Mouse (Mus musculus) MEL (cell line): ENCODE data around the gene Akap12. TPM values are rescaled to one million over a fixed set of nuclear protein-coding genes. Genes with fewer than 3 reads are reported as not detected.

Source experiments
- DNase-seq: peaks from one replicate; pipeline ENCODE4 v3.0.0; 2011; ENCODE audit warnings: low read depth, low spot score
- H3K27ac ChIP-seq: 2 replicates; pipeline ENCODE4 v1.5.1; 2012; ENCODE audit warnings: low read depth, mild to moderate bottlenecking, control low read depth, low read length, moderate library complexity; ENCODE audit not compliant: control insufficient read depth
- H3K27me3 ChIP-seq, 2 experiments: fragments of 150-350 bp in 1 of 2; sonication (generic) in 1 of 2; 2 replicates each; pipeline ENCODE4 v1.6.1; 2012; ENCODE audit warnings: low read length in 2 of 2, mild to moderate bottlenecking in 2 of 2, improper control_type of control experiment in 1 of 2, moderate library complexity in 1 of 2; ENCODE audit not compliant: insufficient read depth in 2 of 2, control insufficient read depth in 1 of 2
- H3K36me3 ChIP-seq, 2 experiments: 2 replicates each; pipeline ENCODE4 v1.6.1; 2012 to 2014; ENCODE audit warnings: low read length in 2 of 2, improper control_type of control experiment in 1 of 2, inconsistent platforms in 1 of 2, mild to moderate bottlenecking in 1 of 2; ENCODE audit not compliant: insufficient read depth in 2 of 2, control insufficient read depth in 1 of 2
- H3K4me1 ChIP-seq, 2 experiments: fragments of 150-350 bp in 1 of 2; sonication (generic) in 1 of 2; 2 replicates each; pipeline ENCODE4 v1.6.1; 2012; ENCODE audit warnings: low read length in 2 of 2, improper control_type of control experiment in 1 of 2, mild to moderate bottlenecking in 1 of 2; ENCODE audit not compliant: insufficient read depth in 2 of 2, control insufficient read depth in 1 of 2
- H3K4me3 ChIP-seq, 2 experiments: fragments of 150-350 bp in 1 of 2; sonication (generic) in 1 of 2; 2 replicates each; pipeline ENCODE4 v1.5.1; 2012; ENCODE audit warnings: low read depth in 2 of 2, low read length in 2 of 2, mild to moderate bottlenecking in 2 of 2, moderate library complexity in 2 of 2, control low read depth in 1 of 2, improper control_type of control experiment in 1 of 2; ENCODE audit not compliant: control insufficient read depth in 1 of 2, insufficient read depth in 1 of 2
- H3K79me2 ChIP-seq: 2 replicates; pipeline ENCODE4 v1.6.1; 2012; ENCODE audit warnings: mild to moderate bottlenecking, low read length, moderate library complexity; ENCODE audit not compliant: control insufficient read depth, poor library complexity, insufficient read depth
- H3K9ac ChIP-seq: 2 replicates; pipeline ENCODE4 v1.6.1; 2012; ENCODE audit warnings: low read depth, mild to moderate bottlenecking, control low read depth, low read length, moderate library complexity; ENCODE audit not compliant: control insufficient read depth, poor library complexity, severe bottlenecking
- H3K9me3 ChIP-seq: fragments of 150-350 bp; sonication (generic); replicated peaks from 2 replicates; pipeline ENCODE4 v1.6.1; 2012; ENCODE audit warnings: mild to moderate bottlenecking, low read length, improper control_type of control experiment, moderate library complexity; ENCODE audit not compliant: insufficient read depth
- CHD1 ChIP-seq: IDR thresholded peaks from 2 replicates; pipeline ENCODE4 v1.6.1; 2012; ENCODE audit warnings: low read depth, mild to moderate bottlenecking, inconsistent platforms, low read length, improper control_type of control experiment
- CTCF ChIP-seq, 3 experiments: IDR thresholded peaks in 2 of 3; conservative IDR thresholded peaks in 1 of 3; 2 replicates each; pipeline ENCODE4 v1.5.1; 2011 to 2012; ENCODE audit warnings: low read length in 3 of 3, low read depth in 2 of 3, mild to moderate bottlenecking in 2 of 3, improper control_type of control experiment in 1 of 3, inconsistent platforms in 1 of 3, mixed read lengths in 1 of 3, moderate library complexity in 1 of 3; ENCODE audit not compliant: control insufficient read depth in 1 of 3, insufficient read depth in 1 of 3, poor library complexity in 1 of 3, severe bottlenecking in 1 of 3
- E2F4 ChIP-seq: IDR thresholded peaks from 2 replicates; pipeline ENCODE4 v1.6.1; 2011; ENCODE audit warnings: low read depth, low read length, improper control_type of control experiment, borderline replicate concordance
- EP300 ChIP-seq, 2 experiments: IDR thresholded peaks; 2 replicates each; pipeline ENCODE4 v1.6.1; 2011; ENCODE audit warnings: improper control_type of control experiment in 2 of 2, low read length in 2 of 2, low read depth in 1 of 2, mild to moderate bottlenecking in 1 of 2
- ETS1 ChIP-seq: IDR thresholded peaks from 2 replicates; pipeline ENCODE4 v1.6.1; 2012; ENCODE audit warnings: low read depth, mild to moderate bottlenecking, inconsistent platforms, low read length, improper control_type of control experiment, moderate library complexity
- GABPA ChIP-seq: IDR thresholded peaks from 2 replicates; pipeline ENCODE4 v1.6.1; 2012; ENCODE audit warnings: low read depth, mild to moderate bottlenecking, inconsistent platforms, low read length, improper control_type of control experiment, moderate library complexity
- GATA1 ChIP-seq: IDR thresholded peaks from 2 replicates; pipeline ENCODE4 v1.6.1; 2011; ENCODE audit warnings: low read depth, low read length, improper control_type of control experiment
- HCFC1 ChIP-seq: IDR thresholded peaks from 2 replicates; pipeline ENCODE4 v1.6.1; 2012; ENCODE audit warnings: low read depth, mild to moderate bottlenecking, inconsistent platforms, low read length, improper control_type of control experiment, moderate library complexity
- JUND ChIP-seq: IDR thresholded peaks from 2 replicates; pipeline ENCODE4 v1.6.1; 2011; ENCODE audit warnings: low read depth, mild to moderate bottlenecking, improper control_type of control experiment, low read length
- MAFK ChIP-seq: IDR thresholded peaks from 2 replicates; pipeline ENCODE4 v1.6.1; 2011; ENCODE audit warnings: low read depth, mild to moderate bottlenecking, low read length, improper control_type of control experiment, borderline replicate concordance
- MAZ ChIP-seq: IDR thresholded peaks from 2 replicates; pipeline ENCODE4 v1.6.1; 2012; ENCODE audit warnings: low read depth, mild to moderate bottlenecking, inconsistent platforms, low read length, improper control_type of control experiment
- MEF2A ChIP-seq: IDR thresholded peaks from 2 replicates; pipeline ENCODE4 v1.6.1; 2014; ENCODE audit warnings: low read depth, mild to moderate bottlenecking, inconsistent platforms, low read length, improper control_type of control experiment; ENCODE audit not compliant: poor library complexity, insufficient replicate concordance, severe bottlenecking; ENCODE audit errors: extremely low read depth
- MXI1 ChIP-seq: IDR thresholded peaks from 2 replicates; pipeline ENCODE4 v1.6.1; 2011; ENCODE audit warnings: mild to moderate bottlenecking, low read depth, low read length, improper control_type of control experiment
- MYB ChIP-seq: IDR thresholded peaks from 2 replicates; pipeline ENCODE4 v1.6.1; 2011; ENCODE audit warnings: mild to moderate bottlenecking, low read depth, low read length, improper control_type of control experiment
- NELFE ChIP-seq: IDR thresholded peaks from 2 replicates; pipeline ENCODE4 v1.6.1; 2011; ENCODE audit warnings: low read depth, low read length, improper control_type of control experiment
- NRF1 ChIP-seq: IDR thresholded peaks from 2 replicates; pipeline ENCODE4 v1.6.1; 2014; ENCODE audit warnings: low read depth, mild to moderate bottlenecking, inconsistent platforms, low read length, improper control_type of control experiment, moderate library complexity; ENCODE audit not compliant: poor library complexity, insufficient read depth, severe bottlenecking
- POLR2AphosphoS5 ChIP-seq: IDR thresholded peaks from 2 replicates; pipeline ENCODE4 v1.6.1; 2012; ENCODE audit warnings: low read depth, borderline replicate concordance, mild to moderate bottlenecking, inconsistent platforms, low read length, moderate library complexity, mixed read lengths
- RAD21 ChIP-seq: IDR thresholded peaks from 2 replicates; pipeline ENCODE4 v1.6.1; 2011; ENCODE audit warnings: mild to moderate bottlenecking, low read depth, low read length, improper control_type of control experiment
- SIN3A ChIP-seq: IDR thresholded peaks from 2 replicates; pipeline ENCODE4 v1.6.1; 2012; ENCODE audit warnings: low read length, improper control_type of control experiment, inconsistent platforms
- TAL1 ChIP-seq: IDR thresholded peaks from 2 replicates; pipeline ENCODE4 v1.6.1; 2012; ENCODE audit warnings: mild to moderate bottlenecking, inconsistent platforms, low read length, moderate library complexity, mixed read lengths
- TBP ChIP-seq: IDR thresholded peaks from 2 replicates; pipeline ENCODE4 v1.8.0; 2011; ENCODE audit warnings: low read depth, low read length, improper control_type of control experiment
- ZNF384 ChIP-seq: IDR thresholded peaks from 2 replicates; pipeline ENCODE4 v1.6.1; 2012; ENCODE audit warnings: low read depth, mild to moderate bottlenecking, inconsistent platforms, low read length, improper control_type of control experiment
- polyA plus RNA-seq, 2 experiments: library from polyadenylated mRNA; stranded (reverse) in 1 of 2; unstranded in 1 of 2; fragments of >175 nt in 1 of 2; fragments of >200 nt in 1 of 2; gene quantifications; 2 replicates each; pipeline versions ENCODE4 v1.2.1 to v1.2.4; 2012; ENCODE audit warnings: low replicate concordance in 2 of 2, low read depth in 1 of 2; ENCODE audit not compliant: insufficient read length in 2 of 2, insufficient read depth in 1 of 2, missing spikeins in 1 of 2
- total RNA-seq: library from RNA; depleted of rRNA; stranded (reverse); fragments of 300-350 nt; gene quantifications from 2 replicates; pipeline ENCODE4 v1.2.3, GENCODE M21; 2012

The Akap12 gene
- total and polyA plus RNA-seq, 3 experiments, result 0.08 to 0.42 TPM; not detected in 1

- Histone ChIP-seq H3K36me3 (peaks cover 0 to 4% of the 10 kb centered on the region in 2 experiments; a peak in 2 of 4 replicates), H3K79me2 (peaks cover 11% of the 10 kb centered on the region), H3K9me3 (no peaks in the 10 kb centered on the region), H3K4me3 (no peak overlapping the region), H3K27me3 (no peaks in the 10 kb centered on the region), H3K27ac (no peak overlapping the region), H3K4me1 (peaks cover under 1 to 2% of the 10 kb centered on the region in 2 experiments), H3K9ac (no peak overlapping the region)
- no peak for TF ChIP-seq SIN3A
- TF ChIP-seq EP300 (IDR thresholded peaks at IDR 0.05; ENCODE audit: low read depth in 1 of 2, low read length in 2 of 2), result no peak
- no peak for TF ChIP-seq NRF1
- no peak for TF ChIP-seq MAFK
- no peak for DNase-seq
Observed at GRCm38 (mm10) chr10:4380748-4381147, 114.6 kb downstream of the Akap12 start.

- no peak for TF ChIP-seq GABPA
- no peak for TF ChIP-seq TAL1
- no peak for TF ChIP-seq CHD1
- Histone ChIP-seq H3K9me3 (no peaks in the 10 kb centered on the region), H3K27ac (no peak overlapping the region), H3K36me3 (peaks cover 1 to 5% of the 10 kb centered on the region in 2 experiments; a peak in 3 of 4 replicates), H3K27me3 (no peaks in the 10 kb centered on the region), H3K4me1 (peaks cover 7% of the 10 kb centered on the region in 2 experiments), H3K4me3 (no peak overlapping the region), H3K9ac (no peak overlapping the region), H3K79me2 (peaks cover 33% of the 10 kb centered on the region)
- no peak for DNase-seq
Observed at GRCm38 (mm10) chr10:4384244-4384643, 118.1 kb downstream of the Akap12 start.

DNA sequence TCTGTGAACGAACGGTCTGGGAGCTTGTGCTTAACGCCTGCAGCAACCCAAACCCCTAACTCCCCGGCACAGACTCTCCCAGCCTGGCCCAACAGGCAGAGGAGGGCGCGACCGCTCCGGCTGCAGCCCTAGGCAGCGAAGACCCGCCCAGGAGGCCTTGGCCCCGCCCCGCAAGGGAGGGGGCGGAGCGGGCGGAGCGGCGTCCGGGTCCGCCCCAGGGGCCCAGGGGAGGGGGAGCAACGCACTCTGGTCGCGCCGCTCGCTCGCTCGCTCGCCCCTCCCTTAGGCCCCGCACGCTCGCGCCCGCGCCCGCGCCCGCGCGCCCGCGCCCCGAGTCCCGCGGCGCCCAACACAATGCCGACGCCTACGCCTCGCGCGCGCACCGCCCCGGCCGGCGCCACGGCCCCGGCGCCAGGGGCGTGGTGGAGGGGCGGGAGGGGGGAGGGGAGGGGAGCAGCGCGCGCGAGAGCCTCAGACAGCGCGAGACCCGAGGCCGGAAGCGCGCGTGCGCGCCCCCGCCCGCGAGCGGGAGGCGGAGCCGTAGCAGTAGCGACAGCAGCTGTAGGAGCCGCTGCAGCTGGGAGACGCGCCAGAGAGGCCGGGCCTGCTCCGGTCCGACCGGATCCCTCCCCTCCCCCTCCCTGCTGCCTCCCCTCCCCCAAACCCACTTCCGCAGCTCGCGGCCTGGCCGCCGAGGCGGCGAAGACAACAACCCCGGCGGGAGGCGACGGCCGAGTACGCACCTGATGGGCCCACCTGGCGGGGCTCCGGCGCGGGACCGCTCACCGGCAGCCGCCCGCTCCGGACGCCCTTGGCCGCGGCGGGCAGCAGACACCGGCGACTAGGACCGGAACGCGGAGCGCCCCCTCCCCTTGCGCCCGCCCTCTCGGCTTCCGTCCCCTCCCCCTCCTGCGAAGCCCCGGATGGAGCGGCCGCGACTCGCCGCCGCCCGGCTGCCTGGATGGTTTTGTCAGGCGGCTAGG lies 120.7 kb downstream of the Akap12 start:
- no peaks in the 10 kb centered on the region for H3K9me3 ChIP-seq
- peaks cover 27 to 28% of the 10 kb centered on the region in 2 experiments for H3K4me1 ChIP-seq
- peak; percentile 94 for DNase-seq
- peaks cover 59% of the 10 kb centered on the region for H3K79me2 ChIP-seq
- H3K27me3 ChIP-seq, result no peaks in the 10 kb centered on the region
- peaks cover 1 to 30% of the 10 kb centered on the region in 2 experiments; a peak in 3 of 4 replicates for H3K36me3 ChIP-seq
- peak overlapping the region; percentile 85 to 99 for H3K4me3 ChIP-seq
- H3K9ac ChIP-seq, result peak overlapping the region; percentile 98
- peak overlapping the region; percentile 93 for H3K27ac ChIP-seq
- TF ChIP-seq CTCF (IDR thresholded peaks at IDR 0.05 in 2 of 3, conservative IDR thresholded peaks at IDR 0.05 in 1 of 3; ENCODE audit: control insufficient read depth in 1 of 3, insufficient read depth in 1 of 3, low read depth in 2 of 3, low read length in 3 of 3, poor library complexity in 1 of 3, severe bottlenecking in 1 of 3) (0 out of 6 replicates have a peak, but pooled peaks of 1 of the 3 experiments have one; percentile 7), ETS1 (peak; percentile 64), TBP (peak; percentile 56; the same call in 1 of the 2 replicates), HCFC1 (peak; percentile 80), MYB (no peak), E2F4 (0 out of 2 replicates have a peak, but pooled peaks have one; percentile 5), RAD21 (no peak), MAZ (peak; percentile 88), ZNF384 (no peak), MEF2A (no peak), POLR2AphosphoS5 (no peak), NRF1 (peak; percentile 62; the same call in 1 of the 2 replicates), SIN3A (no peak; the same call in none of the 2 replicates), NELFE (no peak; the same call in none of the 2 replicates), TAL1 (no peak), JUND (no peak), EP300 (IDR thresholded peaks at IDR 0.05; ENCODE audit: low read depth in 1 of 2, low read length in 2 of 2) (0 out of 4 replicates have a peak, but pooled peaks of 1 of the 2 experiments have one; percentile 3), MXI1 (no peak; the same call in 1 of the 2 replicates), GATA1 (no peak)
